Mouse (Mus musculus): ENCODE results near the gene Cgnl1.

Gene Cgnl1

DNA sequence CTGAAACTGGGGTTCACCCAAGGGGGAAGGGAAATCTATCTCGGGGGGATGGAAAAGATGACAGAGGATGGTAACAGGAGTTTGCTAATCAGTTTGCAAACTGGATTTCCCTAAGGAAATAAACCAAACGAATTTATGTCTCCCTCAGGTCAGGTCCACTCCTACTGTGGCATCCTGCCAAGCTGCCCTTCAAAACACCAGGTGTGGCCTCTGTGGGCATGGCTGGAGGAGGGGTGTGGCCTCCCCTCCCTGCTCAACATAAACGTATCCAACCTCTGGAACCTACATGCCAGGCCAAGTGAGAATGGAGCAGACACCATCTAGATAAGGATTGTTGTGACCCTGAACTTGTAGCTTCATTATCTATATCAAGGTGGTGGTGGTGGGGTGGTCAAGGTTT lies 185.0 kb downstream of the Cgnl1 start:
- no peak for DNase-seq (ENCODE audit: low read depth, low spot score)

DNA sequence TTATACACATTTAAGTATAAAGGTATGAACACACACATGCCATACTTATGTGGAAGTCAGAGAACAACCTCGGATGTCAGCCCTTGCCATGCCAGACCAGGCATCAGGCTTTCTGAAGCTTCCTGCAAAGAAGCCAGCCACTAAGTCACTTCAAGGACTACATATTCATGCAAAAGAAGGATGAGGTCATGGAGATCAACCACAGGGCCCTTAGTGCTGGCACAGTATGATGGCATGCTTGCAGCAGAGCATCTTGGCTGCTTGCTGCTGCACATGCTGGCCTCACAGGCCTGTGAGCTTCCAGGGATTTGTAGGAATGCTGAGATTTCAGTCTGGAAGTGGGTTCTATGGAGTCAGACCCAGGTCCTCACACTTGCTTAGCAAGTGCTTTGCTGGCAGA lies 188.6 kb downstream of the Cgnl1 start:
- no peak for DNase-seq (ENCODE audit: low read depth, low spot score)

GRCm38 (mm10) chr9:71578896-71579564 lies 192.4 kb downstream of the Cgnl1 start:
- DNase-seq (ENCODE audit: low read depth, low spot score): no peak
